Mouse (Mus musculus) olfactory bulb, adult 2 months (tissue): ENCODE data around the gene Med23.

Experiments used
- CTCF ChIP-seq: fragments of 200-500 bp; IDR thresholded peaks from 2 replicates; pipeline ENCODE4 v1.5.1; 2012; ENCODE audit warnings: low read depth, mild to moderate bottlenecking, low read length, moderate library complexity; ENCODE audit not compliant: insufficient read depth
- POLR2A ChIP-seq: fragments of 200-500 bp; IDR thresholded peaks from 2 replicates; pipeline ENCODE4 v1.6.1; 2012; ENCODE audit warnings: mild to moderate bottlenecking, low read depth, low read length, moderate library complexity; ENCODE audit not compliant: insufficient read depth

- no peak for TF ChIP-seq CTCF
- no peak for TF ChIP-seq POLR2A
These were observed 82.8 kb downstream of the Med23 start for GRCm38 (mm10) chr10:24952549-24952948.
